Mouse (Mus musculus): ENCODE data around the gene Plekho1.

The Plekho1 gene

GRCm38 (mm10) chr3:96008463-96008862 is 12.7 kb upstream of the Plekho1 start:
- DNase-seq (ENCODE audit: low read depth in 2 of 2, low spot score in 2 of 2), result no peak

- DNase-seq (ENCODE audit: low read depth in 2 of 2, low spot score in 2 of 2), result no peak
Observed at GRCm38 (mm10) chr3:96001560-96001959, 5.8 kb upstream of the Plekho1 start.

- DNase-seq (ENCODE audit: low read depth in 2 of 2, low spot score in 2 of 2), result no peak
Observed at GRCm38 (mm10) chr3:96000921-96001501, 5.2 kb upstream of the Plekho1 start.

- no peak for DNase-seq (ENCODE audit: low read depth in 2 of 2, low spot score in 2 of 2)
Observed at GRCm38 (mm10) chr3:96000080-96000632, 4.4 kb upstream of the Plekho1 start.

GRCm38 (mm10) chr3:95999308-96000079 is 3.7 kb upstream of the Plekho1 start:
- no peak for DNase-seq (ENCODE audit: low read depth in 2 of 2, low spot score in 2 of 2)

GRCm38 (mm10) chr3:95997203-95997721 is 1.5 kb upstream of the Plekho1 start:
- peak; percentile 23 to 43 for DNase-seq (ENCODE audit: low read depth in 2 of 2, low spot score in 2 of 2)

GRCm38 (mm10) chr3:95996451-95997073 is 761 bp upstream of the Plekho1 start:
- DNase-seq (ENCODE audit: low read depth in 2 of 2, low spot score in 2 of 2), result no peak

- DNase-seq (ENCODE audit: low read depth in 2 of 2, low spot score in 2 of 2), result peak; percentile 21 to 43
Observed at GRCm38 (mm10) chr3:95994975-95995801, 613 bp downstream of the Plekho1 start.

- DNase-seq (ENCODE audit: low read depth in 2 of 2, low spot score in 2 of 2), result peak in 1 of 2 experiments; percentile 8
Observed at GRCm38 (mm10) chr3:95994381-95994846, 1.4 kb downstream of the Plekho1 start.

- DNase-seq (ENCODE audit: low read depth in 2 of 2, low spot score in 2 of 2), result no peak
Observed at GRCm38 (mm10) chr3:95993881-95994280, 1.9 kb downstream of the Plekho1 start.

GRCm38 (mm10) chr3:95992990-95993603 is 2.7 kb downstream of the Plekho1 start:
- DNase-seq (ENCODE audit: low read depth in 2 of 2, low spot score in 2 of 2), result no peak

GRCm38 (mm10) chr3:95990413-95990941 is 5.3 kb downstream of the Plekho1 start:
- DNase-seq (ENCODE audit: low read depth in 2 of 2, low spot score in 2 of 2), result no peak

- no peak for DNase-seq (ENCODE audit: low read depth in 2 of 2, low spot score in 2 of 2)
Observed at GRCm38 (mm10) chr3:95988969-95989368, 6.8 kb downstream of the Plekho1 start.

GRCm38 (mm10) chr3:95988138-95988537 is 7.7 kb downstream of the Plekho1 start:
- no peak for DNase-seq (ENCODE audit: low read depth in 2 of 2, low spot score in 2 of 2)

- no peak for DNase-seq (ENCODE audit: low read depth in 2 of 2, low spot score in 2 of 2)
Observed at GRCm38 (mm10) chr3:95987386-95988110, 8.3 kb downstream of the Plekho1 start.

- DNase-seq (ENCODE audit: low read depth in 2 of 2, low spot score in 2 of 2), result peak in 1 of 2 experiments; percentile 12
Observed at GRCm38 (mm10) chr3:95986984-95987383, 8.8 kb downstream of the Plekho1 start.

GRCm38 (mm10) chr3:95986001-95986622 is 9.7 kb downstream of the Plekho1 start:
- peak in 1 of 2 experiments; percentile 44 for DNase-seq (ENCODE audit: low read depth in 2 of 2, low spot score in 2 of 2)

- no peak for DNase-seq (ENCODE audit: low read depth in 2 of 2, low spot score in 2 of 2)
Observed at GRCm38 (mm10) chr3:95985209-95986000, 10.4 kb downstream of the Plekho1 start.

All from CD8-positive naive resting alpha-beta T cell, adult 2 months (primary cell).